Mouse (Mus musculus): ENCODE results near the gene Stim1. TPM values are rescaled to one million over a fixed set of nuclear protein-coding genes. Genes with fewer than 3 reads are reported as not detected.

The Stim1 gene
- polyA plus RNA-seq, 1 experiment from 2014 or later, result 36.4 TPM

DNA sequence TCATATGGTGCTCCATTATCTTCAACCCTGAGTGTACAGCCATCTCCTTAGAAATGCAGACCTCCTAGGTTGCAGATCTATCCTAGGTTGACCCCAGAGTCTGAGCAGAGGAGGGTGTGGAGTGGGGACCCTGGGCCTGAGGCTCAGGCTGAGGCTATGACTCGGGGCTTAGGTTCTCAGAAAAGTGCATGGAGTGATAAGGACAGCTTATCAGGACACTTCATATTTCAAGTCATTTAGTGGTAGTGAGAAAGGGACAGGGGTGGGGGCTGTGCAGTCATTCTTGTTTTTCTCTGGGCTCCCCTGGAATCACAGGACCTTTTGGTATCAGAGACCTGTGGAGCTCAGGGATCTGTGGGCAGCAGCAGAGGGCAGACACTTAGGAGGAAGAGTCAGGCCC lies 218.5 kb downstream of the Stim1 start:
- H3K36me3 ChIP-seq (ENCODE audit: control insufficient read depth, insufficient read depth, low read length), result no peaks in the 10 kb centered on the region
- no peak overlapping the region for H3K9ac ChIP-seq (ENCODE audit: low read depth, low read length)
- ATAC-seq (ENCODE audit: low read depth) (no peak), DNase-seq (ENCODE audit: low spot score) (no peak)
- no peak overlapping the region for H3K4me2 ChIP-seq (ENCODE audit: low read depth, low read length)
- 74% methylated on average over 1 of the region's 1 CpGs for WGBS
- H3K4me1 ChIP-seq (ENCODE audit: control insufficient read depth, insufficient read depth, low read length), result no peaks in the 10 kb centered on the region
- no peak overlapping the region for H3K27ac ChIP-seq (replicated peaks; ENCODE audit: low read depth, low read length)
- no peaks in the 10 kb centered on the region for H3K27me3 ChIP-seq (replicated peaks; ENCODE audit: control insufficient read depth, insufficient read depth, low read length)
- H3K4me3 ChIP-seq (ENCODE audit: low read depth, low read length), result no peak overlapping the region
- H3K9me3 ChIP-seq (ENCODE audit: control insufficient read depth, low read length), result no peaks in the 10 kb centered on the region

Other genes with a start within 250 kb of the Stim1 start
- gene Il18bp, start 249.1 kb upstream of the Stim1 start, polyA plus RNA-seq (2014; fragmentation: Nextera tagmentation; extraction: Ambion mirVana), result 2.0 and 3.0 TPM in 2 replicates
- 33.5 TPM in 2 replicates for gene Rnf121, start 202.3 kb upstream of the Stim1 start, polyA plus RNA-seq (2014; fragmentation: Nextera tagmentation; extraction: Ambion mirVana)
- 14.5 and 17.5 TPM in 2 replicates for gene Xndc1, start 202.3 kb upstream of the Stim1 start, polyA plus RNA-seq (2014; fragmentation: Nextera tagmentation; extraction: Ambion mirVana)
- gene Xntrpc, start 202.1 kb upstream of the Stim1 start, polyA plus RNA-seq (2014; fragmentation: Nextera tagmentation; extraction: Ambion mirVana), result 0.84 and 1.6 TPM in 2 replicates
- gene Trpc2, start 184.7 kb upstream of the Stim1 start, polyA plus RNA-seq (2014; fragmentation: Nextera tagmentation; extraction: Ambion mirVana), result 0.25 TPM in 1 of 2 replicates, not detected in the other
- 32.0 and 32.2 TPM in 2 replicates for gene Art1, start 166.1 kb upstream of the Stim1 start, polyA plus RNA-seq (2014; fragmentation: Nextera tagmentation; extraction: Ambion mirVana)
- 2.9 and 3.5 TPM in 2 replicates for gene Art5, start 158.3 kb upstream of the Stim1 start, polyA plus RNA-seq (2014; fragmentation: Nextera tagmentation; extraction: Ambion mirVana)
- 0.10 TPM in 1 of 2 replicates, not detected in the other for gene Chrna10, start 151.0 kb upstream of the Stim1 start, polyA plus RNA-seq (2014; fragmentation: Nextera tagmentation; extraction: Ambion mirVana)
- gene Nup98, start 57.6 kb upstream of the Stim1 start, polyA plus RNA-seq (2014; fragmentation: Nextera tagmentation; extraction: Ambion mirVana), result 35.9 and 37.5 TPM in 2 replicates
- 80.8 and 81.1 TPM in 2 replicates for gene Pgap2, start 57.6 kb upstream of the Stim1 start, polyA plus RNA-seq (2014; fragmentation: Nextera tagmentation; extraction: Ambion mirVana)
- 66.6 and 68.0 TPM in 2 replicates for gene Rhog, start 11.8 kb upstream of the Stim1 start, polyA plus RNA-seq (2014; fragmentation: Nextera tagmentation; extraction: Ambion mirVana)
- gene Rrm1, start 173.9 kb downstream of the Stim1 start, polyA plus RNA-seq (2014; fragmentation: Nextera tagmentation; extraction: Ambion mirVana), result 98.1 and 123 TPM in 2 replicates
- 0.31 and 0.97 TPM in 2 replicates for gene Olfr543, start 213.9 kb downstream of the Stim1 start, polyA plus RNA-seq (2014; fragmentation: Nextera tagmentation; extraction: Ambion mirVana)
- 0.10 and 0.14 TPM in 2 replicates for gene Olfr544, start 220.5 kb downstream of the Stim1 start, polyA plus RNA-seq (2014; fragmentation: Nextera tagmentation; extraction: Ambion mirVana)
- not detected in 2 replicates for gene Olfr545, start 231.8 kb downstream of the Stim1 start, polyA plus RNA-seq (2014; fragmentation: Nextera tagmentation; extraction: Ambion mirVana)